Mouse (Mus musculus) bone marrow, adult 2 months (tissue): ENCODE measurements around the gene Lsm2.

Source experiments
- CTCF ChIP-seq: fragments of 200-500 bp; IDR thresholded peaks from 2 replicates; pipeline ENCODE4 v1.5.1; 2011; ENCODE audit warnings: low read length, control low read depth; ENCODE audit not compliant: control insufficient read depth, insufficient read depth
- POLR2A ChIP-seq: fragments of 200-500 bp; IDR thresholded peaks from 2 replicates; pipeline ENCODE4 v1.6.1; 2011; ENCODE audit warnings: low read depth, mild to moderate bottlenecking, control low read depth, low read length, borderline replicate concordance; ENCODE audit not compliant: control insufficient read depth

DNA sequence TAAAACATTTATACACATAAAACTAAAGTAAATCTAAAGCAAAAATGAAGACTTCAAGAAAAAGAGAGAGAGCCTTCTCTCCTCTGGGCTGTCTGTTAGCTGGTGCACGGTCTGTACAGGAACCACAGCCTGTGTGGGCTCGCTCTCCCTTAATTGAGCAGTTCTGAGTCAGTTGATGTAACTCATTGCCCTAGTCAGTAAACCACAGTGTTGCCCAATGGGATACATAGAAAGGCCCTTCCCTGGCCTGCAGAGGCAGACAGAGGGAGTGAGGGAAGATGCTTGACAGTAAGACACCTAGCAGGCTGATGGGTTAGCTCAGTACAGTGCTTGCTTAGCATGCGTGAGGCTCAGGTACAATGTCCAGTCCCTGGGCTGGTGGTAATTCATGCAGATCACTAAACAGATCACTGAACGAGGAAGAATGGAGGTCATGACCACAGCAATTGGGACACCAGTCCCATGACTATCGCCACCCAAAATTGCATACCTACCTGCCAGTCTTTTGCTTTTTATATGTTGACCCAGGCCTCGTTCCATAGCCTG is 43.6 kb upstream of the Lsm2 start:
- TF ChIP-seq POLR2A (no peak), CTCF (no peak)
